Mouse (Mus musculus): ENCODE measurements around the gene D130052B06Rik.

D130052B06Rik gene

DNA sequence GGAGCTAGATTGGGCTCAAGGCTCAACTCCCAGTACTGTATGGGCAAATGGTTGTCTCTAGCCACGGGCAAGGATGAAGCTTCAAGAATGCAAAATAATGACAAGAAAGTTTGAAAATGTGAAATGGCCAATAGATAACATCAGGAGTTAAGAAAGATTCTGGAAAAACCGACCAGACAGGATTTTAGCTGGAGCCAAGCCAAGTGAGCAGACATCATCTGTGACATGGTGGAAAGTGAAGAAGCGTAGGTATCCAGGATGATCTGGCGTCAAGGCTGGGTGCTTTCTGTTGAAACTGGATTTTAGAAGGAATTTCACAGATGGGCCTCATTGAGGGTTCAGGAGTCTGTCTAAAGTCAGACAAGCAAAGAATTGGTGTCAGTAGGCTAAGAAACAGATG, at the start of gene D130052B06Rik:
Gene D130052B06Rik (plus strand): TSS at position 317 of the 400 bp plus-strand sequence.
- no peak for DNase-seq

DNA sequence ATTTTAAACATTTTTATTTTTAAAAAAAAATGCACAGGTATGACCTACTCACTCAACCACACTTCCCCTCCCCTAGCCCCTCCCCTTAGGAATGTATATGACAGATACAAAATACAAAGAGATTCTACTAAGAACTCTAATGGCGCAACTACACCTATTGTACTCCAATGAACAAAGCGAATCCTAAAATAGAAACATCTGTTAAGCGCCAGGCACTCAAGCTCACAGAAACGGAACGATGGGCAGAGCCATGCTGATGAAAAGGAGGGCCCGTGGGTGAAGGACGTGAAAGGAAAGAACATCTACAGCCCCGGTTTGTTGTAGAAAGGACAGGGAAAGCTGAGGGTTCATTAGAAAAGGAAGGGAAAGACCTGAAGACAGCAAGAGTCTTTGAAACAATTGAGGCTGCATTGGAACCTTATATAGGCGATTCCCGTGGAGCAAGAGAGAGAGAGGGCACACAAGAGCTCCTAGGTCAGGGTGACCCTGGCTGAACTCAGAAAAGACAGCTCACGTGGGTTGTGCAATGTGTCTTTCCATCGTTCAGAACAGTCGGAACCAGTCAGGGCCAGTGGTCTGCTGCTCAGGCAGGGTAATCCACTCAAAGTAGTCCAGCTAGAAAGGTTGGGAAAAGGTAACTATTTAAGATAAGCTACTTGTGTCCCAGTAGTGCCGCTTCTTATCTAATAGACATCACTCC, 48.1 kb upstream of the D130052B06Rik start:
- DNase-seq: no peak

DNA sequence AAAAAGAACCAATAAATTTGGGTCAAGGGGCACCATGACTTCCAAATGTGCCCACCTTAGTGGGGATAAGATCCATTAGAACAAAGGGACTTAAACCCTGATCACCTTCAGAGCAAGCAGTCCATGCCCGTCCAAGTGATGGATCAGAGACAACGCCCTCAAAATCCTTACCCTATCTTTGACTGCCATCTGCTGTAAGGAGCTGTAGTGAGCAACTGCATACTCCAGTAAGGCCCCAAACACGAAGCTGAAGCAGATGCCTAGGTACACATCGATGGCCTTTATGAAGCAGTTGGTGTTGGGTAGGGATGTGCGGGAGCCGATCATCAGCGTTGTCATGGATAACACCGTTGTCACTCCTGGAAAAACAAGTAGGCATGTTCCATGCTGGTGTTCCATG, 45.0 kb upstream of the D130052B06Rik start:
- no peak for DNase-seq

DNA sequence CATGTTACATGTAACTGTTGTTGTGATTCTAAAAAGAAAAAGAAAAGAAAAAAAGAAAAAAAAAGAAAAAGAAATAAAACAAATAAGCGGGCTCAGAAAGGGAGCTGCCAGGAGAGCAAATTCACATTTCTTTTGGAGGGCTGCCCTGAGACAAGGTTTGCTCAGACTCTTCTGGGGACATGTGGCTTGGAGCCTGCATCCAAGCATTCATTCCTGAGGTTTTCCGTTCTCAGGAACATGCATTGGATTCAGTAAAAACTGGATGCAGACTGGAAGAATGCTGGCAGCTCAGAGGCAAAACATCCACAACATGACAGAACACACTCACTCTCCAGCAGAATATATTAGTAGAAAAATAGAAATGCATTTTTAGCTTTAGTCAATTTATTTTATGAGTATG, 35.2 kb upstream of the D130052B06Rik start:
- no peak for DNase-seq

DNA sequence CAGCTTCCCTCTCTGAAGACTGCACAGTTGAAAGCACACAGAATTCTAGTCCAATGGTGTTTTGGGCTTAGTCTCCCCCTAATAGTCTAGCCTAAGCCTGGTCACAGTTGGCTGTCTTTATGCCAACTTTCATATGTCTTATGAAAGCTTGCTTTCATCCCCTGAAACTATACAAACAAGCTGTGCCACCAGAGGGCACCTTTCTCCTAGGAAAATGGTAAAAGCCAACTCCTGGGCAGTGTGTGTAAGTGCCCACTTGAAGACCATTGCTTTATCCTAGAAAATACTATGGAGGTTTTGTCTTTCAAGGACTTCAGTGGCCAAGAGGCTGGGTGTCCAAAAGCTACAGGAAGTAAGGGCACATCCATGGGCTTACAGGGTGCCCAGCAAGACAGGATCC, 28.7 kb upstream of the D130052B06Rik start:
- no peak for DNase-seq

DNA sequence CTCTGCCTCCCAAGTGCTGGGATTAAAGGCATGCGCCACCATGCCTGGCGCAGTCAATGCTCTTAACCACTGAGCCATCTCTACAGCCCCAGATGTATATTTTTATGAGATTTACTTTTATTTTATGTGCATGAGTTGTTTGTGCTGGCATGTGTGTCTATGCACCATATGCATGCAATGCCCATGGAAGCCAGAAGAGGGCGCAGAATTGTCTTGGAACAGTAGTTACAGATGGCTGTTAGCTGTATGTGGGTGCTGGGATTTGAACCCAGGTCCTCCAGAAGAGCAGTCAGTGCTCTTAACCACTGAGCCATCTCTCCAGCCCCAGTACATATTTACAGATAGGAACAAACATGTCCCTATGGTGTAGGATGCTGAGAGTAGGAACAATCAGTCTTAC, 24.2 kb upstream of the D130052B06Rik start:
- no peak for DNase-seq

DNA sequence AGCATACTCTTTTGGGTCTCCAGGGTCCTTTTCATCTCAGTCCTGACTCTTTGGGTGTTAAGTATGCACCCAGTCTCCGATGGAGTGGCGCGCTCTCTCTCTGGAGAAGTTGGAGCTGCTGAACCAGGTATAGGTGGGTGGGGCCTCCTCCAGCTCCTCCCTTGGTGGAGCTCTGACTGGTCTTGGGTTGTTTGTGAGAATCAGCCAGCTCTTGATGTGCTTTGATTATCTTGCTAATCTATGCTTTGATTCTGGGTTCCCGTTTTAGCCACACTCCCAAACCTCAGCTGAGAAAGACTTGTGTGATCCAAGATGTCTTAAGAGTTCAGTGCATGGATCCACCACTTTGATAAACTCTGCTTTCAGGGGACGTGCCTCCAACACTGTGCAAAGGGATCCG, 20.2 kb upstream of the D130052B06Rik start, which contains the start of gene Gabrp:
Gene Gabrp (minus strand): TSS at position 101 of the 400 bp plus-strand sequence.
- no peak for DNase-seq

DNA sequence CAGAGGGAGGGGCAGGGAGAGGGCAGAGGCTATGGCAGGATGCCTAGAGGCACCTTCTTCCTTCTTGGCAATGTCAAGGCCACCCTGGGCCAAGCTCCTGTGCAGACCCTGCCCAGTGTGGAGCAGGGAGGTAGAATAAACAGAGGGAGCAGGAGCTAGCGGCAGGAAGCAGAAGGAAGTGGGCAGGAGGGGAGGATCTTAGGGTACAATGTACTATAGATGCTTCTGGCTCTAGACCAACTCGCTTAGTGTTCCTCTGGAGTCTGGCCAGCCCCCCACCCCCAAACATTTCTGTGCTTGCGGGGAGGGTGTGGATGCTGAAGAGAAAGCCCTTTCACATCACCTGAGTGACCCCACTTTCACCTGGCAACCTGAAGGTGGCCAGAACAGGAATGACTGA, 19.5 kb upstream of the D130052B06Rik start:
- DNase-seq: no peak

DNA sequence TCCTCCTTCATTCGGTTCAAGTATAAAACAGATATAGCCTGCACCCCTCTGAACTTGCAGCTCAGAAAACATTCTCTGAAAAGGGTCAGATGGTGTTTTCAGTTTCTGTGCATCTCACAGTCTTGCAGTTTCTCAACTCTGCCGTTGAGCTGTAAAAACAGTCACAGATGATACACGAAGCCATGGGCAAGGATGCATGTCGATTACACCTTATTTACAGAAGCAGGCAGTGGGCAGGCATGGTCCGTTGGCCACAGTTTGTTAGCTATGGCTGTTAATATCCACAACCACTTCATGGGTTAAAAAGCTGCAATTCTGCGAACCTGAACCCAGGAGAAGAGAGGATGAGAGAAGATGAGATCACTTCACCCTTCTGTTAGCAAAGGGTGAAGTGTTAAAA, 12.5 kb upstream of the D130052B06Rik start:
- no peak for DNase-seq

DNA sequence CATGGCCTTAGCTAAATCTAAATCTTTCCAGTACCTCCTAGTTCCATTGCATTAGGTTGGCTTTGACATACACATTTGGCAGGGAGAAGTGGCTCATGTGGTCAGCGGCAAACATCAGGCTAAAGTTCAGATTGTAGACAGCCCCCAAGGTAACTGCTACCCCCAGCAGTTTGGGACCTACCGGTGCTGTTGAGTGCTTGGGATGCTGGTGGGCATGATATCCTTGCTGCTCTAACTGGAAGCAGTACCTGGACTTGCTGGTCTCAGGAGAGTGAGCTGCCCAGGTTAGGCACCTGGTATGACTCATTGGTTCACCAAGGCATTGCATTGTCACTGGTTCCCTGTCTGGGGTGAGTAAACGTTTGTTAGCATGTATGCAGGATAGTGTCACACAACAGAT, 8.3 kb upstream of the D130052B06Rik start:
- DNase-seq: no peak

DNA sequence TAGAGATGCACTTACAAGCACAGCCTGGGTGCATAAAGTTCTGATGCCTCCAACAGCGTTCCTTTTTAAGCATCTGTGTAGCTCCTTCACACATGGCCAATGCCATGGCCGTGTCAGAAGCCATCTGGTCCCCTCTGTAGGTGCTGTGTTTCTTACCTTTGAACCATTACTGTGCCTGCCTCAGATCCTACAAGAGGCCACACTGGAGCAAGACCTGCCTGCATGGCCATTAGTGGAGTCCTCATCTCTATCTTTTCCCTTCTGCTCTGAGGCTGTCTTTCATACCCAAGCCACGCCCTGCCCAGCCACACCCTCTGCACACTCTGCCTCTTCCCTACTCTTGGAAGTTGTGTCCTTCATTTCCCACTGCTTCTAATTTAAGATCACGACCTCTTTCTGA, 6.3 kb upstream of the D130052B06Rik start:
- no peak for DNase-seq

DNA sequence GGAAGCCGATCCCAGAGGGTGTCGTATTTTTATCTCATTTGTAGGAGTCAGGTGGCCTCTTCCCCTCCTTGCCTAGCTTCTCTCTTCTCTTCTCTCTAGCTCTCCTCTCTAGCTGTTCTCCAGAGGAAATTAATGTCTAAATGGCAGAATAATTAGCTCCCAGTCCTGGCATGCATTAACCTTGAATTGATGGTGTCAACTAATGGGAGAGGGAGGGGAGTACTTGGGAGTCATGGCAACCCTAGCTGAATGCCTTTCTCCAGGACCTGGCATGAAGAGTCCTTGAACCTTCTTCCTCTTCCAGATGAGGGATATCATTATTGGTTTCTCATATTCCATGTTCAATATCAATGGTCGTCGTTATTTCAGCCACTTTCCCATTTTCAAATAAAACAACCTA, 2.4 kb upstream of the D130052B06Rik start:
- DNase-seq: no peak

DNA sequence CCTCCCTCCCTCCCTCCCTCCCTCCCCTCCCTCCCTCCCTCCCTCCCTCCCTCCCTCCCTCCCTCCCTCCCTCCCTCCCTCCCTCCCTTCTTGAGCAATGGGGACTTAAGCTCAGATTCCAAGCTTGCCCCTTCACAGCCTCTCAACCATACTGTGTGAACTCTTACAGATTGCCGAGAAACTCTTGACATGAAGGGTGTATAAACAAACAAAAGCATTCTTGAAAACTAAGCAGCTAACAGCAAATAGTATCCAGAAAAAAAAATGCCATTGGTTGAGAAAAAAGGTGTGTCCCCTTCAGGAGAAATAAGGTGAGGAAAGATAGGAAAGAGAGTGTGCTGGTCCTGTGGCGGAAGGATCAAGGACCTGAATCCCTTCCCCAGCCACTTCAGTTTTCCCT, 4.1 kb downstream of the D130052B06Rik start:
- no peak for DNase-seq

DNA sequence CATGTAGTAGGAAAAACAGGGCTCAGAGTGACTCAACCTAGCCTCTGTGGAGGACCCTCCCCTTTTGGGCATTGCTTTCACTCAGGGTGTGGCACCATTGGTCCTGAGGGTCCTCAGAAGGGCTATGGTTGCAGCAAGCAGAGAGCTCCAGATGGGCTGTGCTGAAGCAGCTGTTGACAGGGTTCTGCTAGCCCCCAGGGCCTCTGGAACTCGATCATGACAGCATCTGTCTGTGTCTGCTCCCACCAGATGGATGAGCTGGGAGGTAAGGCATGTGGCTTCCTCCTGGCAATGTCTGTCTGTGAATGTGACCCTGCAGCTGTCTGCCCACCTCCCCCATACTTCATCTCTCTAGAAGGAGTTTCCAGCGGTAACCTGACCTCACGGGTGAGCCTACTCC, 8.7 kb downstream of the D130052B06Rik start:
- DNase-seq: no peak

DNA sequence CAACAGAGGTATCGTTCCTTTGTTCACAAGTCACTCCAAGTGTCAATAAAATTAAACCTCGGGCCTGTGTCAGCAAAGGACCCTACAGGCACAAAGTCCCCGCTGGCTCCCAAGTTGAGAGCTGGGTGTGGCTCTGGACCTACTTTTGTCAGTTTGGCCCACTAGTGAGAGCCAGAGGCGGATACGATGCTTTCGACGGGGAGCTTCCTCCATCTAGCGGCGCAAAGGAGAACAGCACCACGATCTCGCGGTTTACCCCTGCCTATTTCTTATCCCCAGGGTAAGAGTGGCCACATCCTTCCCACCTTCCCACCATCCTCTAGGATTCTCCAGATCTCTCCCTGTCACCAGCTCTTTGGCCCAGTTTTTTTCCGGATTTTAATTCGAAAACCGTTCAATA, 15.1 kb downstream of the D130052B06Rik start:
- peak; percentile 37 for DNase-seq

DNA sequence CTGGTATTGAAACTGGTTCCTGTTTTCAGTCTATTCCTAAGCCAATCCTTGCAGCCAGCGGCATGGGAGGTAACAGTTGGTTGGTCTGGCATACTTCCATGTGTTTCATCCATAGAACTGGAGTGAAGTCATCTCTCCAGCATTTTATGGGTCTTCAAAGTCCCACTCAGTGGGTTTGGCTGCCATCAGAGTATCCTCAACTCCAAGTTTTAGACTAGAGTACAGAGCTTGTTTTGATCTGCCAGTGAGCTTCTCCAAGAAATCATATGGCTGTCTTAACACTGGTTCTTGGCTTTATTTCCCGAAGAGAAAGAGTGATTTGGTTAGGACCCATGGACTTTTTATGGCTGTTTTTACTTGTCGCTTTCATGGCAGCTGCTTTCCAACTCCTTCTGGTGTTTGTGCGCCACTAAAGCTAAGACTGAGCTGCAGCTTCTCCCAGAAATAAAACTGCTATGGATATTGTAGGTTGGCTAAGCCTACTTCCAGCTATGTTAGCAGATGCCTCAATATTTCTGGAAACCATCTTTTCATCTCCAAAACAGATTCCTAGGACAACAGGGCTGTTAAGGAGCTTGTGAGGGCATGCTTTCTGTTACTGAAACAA, 28.1 kb downstream of the D130052B06Rik start:
- no peak for DNase-seq

DNA sequence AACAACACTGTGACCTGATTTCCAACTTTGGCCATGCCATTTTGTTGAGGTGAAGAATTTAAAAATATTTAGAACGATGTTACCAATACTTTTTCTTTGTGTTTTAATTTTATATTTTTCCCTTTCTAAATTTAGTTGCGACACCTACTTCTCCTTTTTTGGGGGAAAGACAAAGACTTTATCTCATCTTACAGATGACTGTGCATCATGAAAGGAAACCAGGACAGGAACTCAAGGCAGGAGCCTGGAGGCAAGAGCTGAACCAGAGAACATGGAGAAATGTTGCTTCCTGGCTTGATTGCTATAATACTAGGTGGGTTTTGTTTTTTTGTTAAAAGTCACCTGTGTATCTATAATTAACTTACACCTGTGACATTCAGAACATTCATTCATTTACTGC, 38.0 kb downstream of the D130052B06Rik start:
- no peak for DNase-seq

DNA sequence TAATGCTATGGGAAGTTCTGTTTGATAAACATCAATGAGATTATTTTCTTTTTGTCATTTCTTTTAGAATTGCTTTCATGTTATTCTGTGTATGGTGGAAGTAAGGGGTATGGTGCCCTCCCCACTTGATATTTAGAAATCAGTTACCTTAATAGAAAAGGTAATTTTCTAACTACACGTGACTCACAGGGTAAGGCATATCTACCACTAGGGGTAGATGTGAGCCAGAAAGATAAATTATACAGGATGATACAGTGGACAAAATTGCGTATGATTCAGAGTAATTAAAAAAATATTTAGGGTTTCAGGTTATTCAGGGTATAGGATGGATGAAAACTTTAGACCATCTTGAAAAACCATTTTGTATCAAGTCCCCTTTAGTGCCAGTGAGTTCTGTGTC, 50.3 kb downstream of the D130052B06Rik start:
- DNase-seq: no peak

DNA sequence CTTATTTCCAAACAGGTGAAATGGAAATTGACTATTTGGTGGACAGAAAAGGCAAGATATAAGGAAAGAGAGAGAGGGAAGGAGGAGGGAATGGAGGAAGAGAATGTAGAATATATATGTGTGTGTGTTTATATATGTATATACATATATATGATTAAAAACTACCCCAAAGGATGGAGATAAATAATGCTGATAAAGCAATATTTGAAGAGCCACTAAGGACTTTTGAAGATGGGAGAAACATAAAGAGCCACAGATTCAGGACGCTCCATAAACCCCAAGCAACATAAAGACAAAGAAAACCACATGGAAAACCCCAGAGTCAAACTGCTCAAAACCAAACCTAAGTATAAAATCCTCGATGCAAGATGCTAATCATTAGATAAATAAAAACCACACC, 55.4 kb downstream of the D130052B06Rik start:
- no peak for DNase-seq

DNA sequence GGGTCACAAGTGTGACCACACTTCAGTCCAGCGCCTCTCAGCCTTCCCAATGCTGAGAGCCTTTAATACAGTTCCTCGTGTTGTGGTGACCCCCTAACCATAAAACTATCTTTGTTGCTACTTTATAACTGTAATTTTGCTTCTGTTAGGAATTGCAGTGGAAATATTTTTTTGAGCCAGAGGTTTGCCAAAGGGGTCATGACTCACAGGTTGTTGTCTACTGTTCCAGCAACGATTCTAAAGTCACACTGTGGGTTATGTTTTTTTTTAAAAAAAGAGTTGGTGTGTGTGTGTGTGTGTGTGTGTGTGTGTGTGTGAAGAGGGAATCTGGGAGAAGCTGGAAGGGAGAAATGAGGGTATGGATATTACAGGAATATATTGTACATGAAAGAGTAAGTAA, 56.1 kb downstream of the D130052B06Rik start:
- DNase-seq: no peak

DNA sequence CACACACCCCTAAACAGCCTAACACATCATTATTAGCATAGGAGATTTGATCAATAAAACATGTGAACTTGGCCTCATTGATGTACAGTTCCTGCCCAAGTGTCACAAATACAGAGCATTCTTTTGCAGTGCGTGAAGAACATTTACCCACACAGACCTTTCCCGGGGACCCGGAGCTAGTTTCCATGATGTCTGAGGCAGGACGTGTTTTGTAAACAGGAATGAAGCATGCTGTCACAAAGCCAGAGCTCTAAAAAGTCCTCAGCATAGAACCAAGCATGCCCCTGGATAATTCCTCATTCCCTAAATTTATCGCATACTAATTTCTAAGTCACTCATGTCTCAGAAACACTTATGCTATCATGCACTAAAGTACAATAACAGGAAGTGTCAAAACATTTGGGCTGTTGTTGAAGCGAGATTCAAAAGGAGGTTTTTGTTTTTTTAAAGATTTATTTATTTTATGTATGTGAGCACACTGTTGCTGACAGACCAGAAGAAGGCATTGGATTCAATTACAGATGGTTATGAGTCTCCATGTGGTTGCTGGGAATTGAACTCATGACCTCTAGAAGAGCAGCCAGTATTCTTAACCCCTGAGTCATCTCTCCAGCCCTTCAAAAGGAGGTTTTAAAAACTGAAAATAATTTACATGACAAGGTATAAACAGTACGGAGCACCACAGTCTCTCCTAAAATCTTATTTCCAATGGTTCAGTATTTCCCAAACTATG, 56.9 kb downstream of the D130052B06Rik start:
- DNase-seq: no peak

DNA sequence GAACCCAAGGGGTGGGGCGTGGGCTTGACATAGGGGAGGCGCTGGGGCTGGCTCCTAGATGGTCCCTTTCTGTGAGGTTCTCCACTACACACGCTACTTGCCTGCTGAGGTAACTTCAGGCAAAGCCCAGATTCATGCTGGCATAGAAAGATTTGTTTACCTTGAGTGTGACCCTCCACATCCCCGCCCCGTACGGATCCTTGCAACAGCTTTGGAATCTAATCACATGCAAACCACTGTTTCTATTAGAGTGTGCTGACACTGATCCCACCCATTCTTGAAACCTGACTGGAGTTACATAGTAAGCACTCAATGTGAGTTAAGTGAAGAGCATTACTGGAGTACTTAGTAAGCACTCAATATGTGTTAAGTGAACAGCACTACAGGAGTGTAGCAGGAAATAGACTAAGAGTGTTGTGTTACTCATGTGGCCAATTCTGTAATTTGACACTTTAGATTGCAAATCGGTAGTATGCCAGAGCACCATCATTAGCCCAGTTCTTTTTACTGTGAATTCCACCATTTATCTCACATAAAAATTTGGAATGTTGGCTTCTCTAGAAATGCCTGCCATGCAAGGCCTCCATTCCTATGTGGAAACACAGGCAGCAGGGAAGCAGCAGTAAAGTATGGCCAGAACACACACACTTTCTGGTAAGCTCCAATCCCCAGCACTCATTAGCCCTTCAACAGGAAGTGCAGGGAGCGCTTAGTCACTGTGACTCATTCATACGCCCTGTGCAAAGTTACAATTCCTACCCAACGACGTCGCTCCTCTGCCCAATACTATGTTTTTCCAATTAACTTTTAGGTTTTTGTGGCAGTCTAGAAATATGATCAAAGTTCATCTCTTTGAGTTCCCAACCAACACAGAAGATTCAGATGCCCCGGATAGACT, 61.2 kb downstream of the D130052B06Rik start:
- no peak for DNase-seq

DNA sequence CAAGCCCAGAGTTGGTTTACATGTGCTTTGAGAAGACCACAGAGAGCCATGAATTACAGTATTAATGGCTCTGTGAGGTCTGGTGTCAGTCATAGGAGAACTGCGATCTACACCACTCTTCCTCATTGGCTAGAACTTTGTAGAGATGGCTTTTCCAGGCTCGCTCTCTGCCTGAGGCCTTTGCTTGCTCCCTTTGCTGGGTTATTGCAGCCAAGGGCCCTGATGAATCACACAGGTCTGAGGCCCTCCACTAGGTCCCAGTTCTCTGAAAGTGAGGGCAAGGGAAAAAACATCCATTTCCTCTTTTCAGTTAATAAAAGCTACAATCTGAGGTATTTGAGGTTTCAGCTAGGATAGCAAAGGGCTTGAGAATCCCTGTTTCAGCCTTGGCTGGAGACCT, 64.5 kb downstream of the D130052B06Rik start:
- DNase-seq: no peak
